Mouse (Mus musculus): Measurements from ENCODE around the gene Ins2. TPM values are rescaled to one million over a fixed set of nuclear protein-coding genes. Genes with fewer than 3 reads are reported as not detected.

Gene Ins2
- polyA plus RNA-seq, 1 experiment from 2014 or later, result not detected

DNA sequence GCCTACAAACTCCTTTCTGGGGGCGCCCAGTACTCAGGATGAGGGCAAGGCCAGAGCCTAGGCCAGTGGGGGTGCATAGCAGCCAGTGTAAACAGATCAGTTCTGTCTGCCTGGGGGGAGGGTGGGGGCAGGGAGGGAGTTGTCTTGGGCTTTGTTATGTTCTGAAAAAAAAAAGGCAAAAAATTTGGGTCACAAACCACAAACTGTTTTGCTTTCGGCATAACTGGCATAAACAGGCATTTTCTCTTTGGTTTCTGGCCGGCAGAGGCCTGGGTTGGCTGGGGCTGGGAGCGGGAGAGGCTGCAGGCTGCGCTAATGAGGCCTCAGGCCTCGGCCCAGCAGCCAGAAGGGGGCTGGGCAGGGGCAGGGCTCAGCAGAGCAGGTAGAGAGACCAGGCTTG lies 96.5 kb downstream of the Ins2 start:
- H3K4me3 ChIP-seq, result no peak overlapping the region
- H3K27ac ChIP-seq (replicated peaks), result no peak overlapping the region
- H3K4me1 ChIP-seq (replicated peaks), result no peaks in the 10 kb centered on the region
- ATAC-seq (ENCODE audit: low read depth), result no peak
- no peak overlapping the region for H3K4me2 ChIP-seq
- H3K9ac ChIP-seq, result no peak overlapping the region
- 26% methylated on average over 6 of the region's 6 CpGs for WGBS
- peaks cover 11% of the 10 kb centered on the region for H3K27me3 ChIP-seq
- no peaks in the 10 kb centered on the region for H3K9me3 ChIP-seq
- no peaks in the 10 kb centered on the region for H3K36me3 ChIP-seq

DNA sequence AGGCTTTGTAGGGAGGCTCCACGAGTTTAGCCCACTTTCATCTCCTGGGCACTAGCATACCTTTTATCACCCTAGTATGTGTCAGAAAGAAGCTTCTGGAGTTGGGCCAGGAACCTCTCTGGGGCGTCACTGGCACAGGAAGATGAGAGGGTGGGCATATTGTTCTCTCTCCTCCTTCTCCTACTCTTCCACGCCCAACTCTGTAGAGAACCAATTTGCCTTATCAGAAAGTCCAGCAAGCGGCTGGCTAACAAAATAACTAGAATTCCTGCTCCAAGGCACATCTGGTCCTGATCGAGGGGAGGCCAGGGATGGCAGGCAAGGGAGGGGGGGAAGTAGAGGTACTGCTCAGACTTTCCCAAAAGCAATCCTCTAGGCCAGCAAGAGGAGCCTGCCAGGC lies 98.1 kb downstream of the Ins2 start:
- Histone ChIP-seq H3K9me3 (no peaks in the 10 kb centered on the region), H3K27ac (replicated peaks) (no peak overlapping the region), H3K4me2 (no peak overlapping the region), H3K4me1 (replicated peaks) (no peaks in the 10 kb centered on the region), H3K9ac (no peak overlapping the region), H3K36me3 (no peaks in the 10 kb centered on the region), H3K4me3 (no peak overlapping the region), H3K27me3 (peaks cover 4% of the 10 kb centered on the region; the same call in 1 of the 2 replicates)
- no peak for ATAC-seq (ENCODE audit: low read depth)
- WGBS, result 59% methylated on average over 5 of the region's 5 CpGs

DNA sequence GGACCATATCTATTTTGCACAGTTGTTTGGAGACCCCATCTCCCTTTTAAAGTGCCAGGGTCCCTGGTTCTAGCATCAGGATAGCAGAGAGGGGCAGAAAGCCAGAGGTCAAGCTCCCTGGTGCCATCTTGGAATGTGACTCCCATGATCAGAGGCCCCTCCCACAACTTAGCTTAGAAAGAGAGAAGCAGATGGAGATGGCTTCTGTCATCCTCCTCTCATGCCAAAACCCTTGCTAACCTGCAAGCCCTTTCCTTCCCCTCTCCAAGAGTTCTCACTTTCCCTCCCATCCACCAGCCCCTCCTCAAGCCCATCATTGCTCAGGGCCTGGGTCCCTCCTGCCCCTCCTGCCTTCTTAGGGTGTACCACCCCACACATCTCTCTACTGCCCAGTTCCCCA lies 107.0 kb downstream of the Ins2 start:
- Histone ChIP-seq H3K9me3 (no peaks in the 10 kb centered on the region), H3K9ac (no peak overlapping the region), H3K4me3 (no peak overlapping the region), H3K36me3 (no peaks in the 10 kb centered on the region), H3K27ac (replicated peaks) (no peak overlapping the region), H3K4me2 (no peak overlapping the region), H3K4me1 (replicated peaks) (peaks cover 8% of the 10 kb centered on the region), H3K27me3 (no peaks in the 10 kb centered on the region)
- ATAC-seq (ENCODE audit: low read depth), result no peak

DNA sequence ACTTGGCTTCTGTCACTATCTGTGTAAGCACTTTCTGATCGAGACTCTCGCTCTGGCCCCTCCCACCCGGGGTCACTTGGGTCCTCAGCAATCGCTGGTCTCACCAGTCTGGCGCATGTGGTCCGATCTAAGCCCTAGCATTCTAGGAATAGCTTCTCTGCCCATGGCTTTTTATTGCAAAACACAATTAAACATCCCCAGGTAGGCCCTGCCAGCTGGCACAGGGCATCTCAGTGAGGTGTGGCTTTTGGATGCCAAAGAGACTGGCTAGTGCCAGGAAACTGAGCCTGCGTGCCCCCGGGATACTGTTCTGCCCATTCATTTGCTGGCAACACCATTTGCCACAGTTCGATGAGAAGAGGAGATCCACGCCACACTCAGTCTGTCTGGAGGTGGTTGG lies 112.5 kb downstream of the Ins2 start:
- no peak for ATAC-seq (ENCODE audit: low read depth)
- WGBS, result 79% methylated on average over 10 of the region's 10 CpGs

DNA sequence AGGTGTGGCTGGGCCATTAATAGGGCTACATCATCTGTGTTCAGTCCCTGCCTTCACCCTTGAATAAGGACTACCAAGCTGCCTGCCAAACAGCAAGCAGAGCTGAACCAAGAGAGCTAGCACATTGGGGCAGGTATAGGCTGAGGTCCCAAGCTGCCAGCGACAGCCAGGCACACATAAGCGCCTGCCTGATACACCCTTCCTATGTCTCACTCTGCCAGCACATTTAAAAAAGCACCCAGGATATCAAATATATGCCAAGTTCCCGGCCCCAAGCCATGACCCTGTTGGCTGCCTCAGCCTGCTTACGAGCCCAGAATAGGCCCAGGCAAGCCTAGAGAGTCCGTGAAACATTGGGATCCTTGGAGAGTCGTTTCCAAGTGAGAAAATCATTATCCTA lies 113.4 kb downstream of the Ins2 start:
- no peak for ATAC-seq (ENCODE audit: low read depth)
- H3K4me2 ChIP-seq, result no peak overlapping the region
- no peak overlapping the region for H3K4me3 ChIP-seq
- H3K27me3 ChIP-seq, result no peaks in the 10 kb centered on the region
- H3K36me3 ChIP-seq, result no peaks in the 10 kb centered on the region
- no peaks in the 10 kb centered on the region for H3K9me3 ChIP-seq
- no peak overlapping the region for H3K9ac ChIP-seq
- H3K4me1 ChIP-seq (replicated peaks), result no peaks in the 10 kb centered on the region
- H3K27ac ChIP-seq (replicated peaks), result no peak overlapping the region
- WGBS, result 85% methylated on average over 6 of the region's 6 CpGs

More for the DNA sequence above, 112.5 kb downstream of the Ins2 start:
- no peak overlapping the region for H3K9ac ChIP-seq
- no peaks in the 10 kb centered on the region for H3K36me3 ChIP-seq
- no peak overlapping the region for H3K27ac ChIP-seq (replicated peaks)
- H3K9me3 ChIP-seq, result no peaks in the 10 kb centered on the region
- H3K4me3 ChIP-seq, result no peak overlapping the region
- H3K4me1 ChIP-seq (replicated peaks), result no peaks in the 10 kb centered on the region
- H3K27me3 ChIP-seq, result no peaks in the 10 kb centered on the region
- H3K4me2 ChIP-seq, result no peak overlapping the region

MicroRNAs within 50 kb of the gene (microRNA counts, 519-probe panel; counts per million panel counts)
- not detected for microRNA mmu-miR-483

Small RNA genes within 50 kb of the gene (microRNA-seq; reads per million reads assigned to microRNA genes)
- 263 reads per million, percentile 67 among the genes with 10 or more reads in this experiment for gene Mir483

Other genes starting within 250 kb of the Ins2 start
- gene Tnnt3, start 244.5 kb downstream of the Ins2 start, polyA plus RNA-seq (2015; fragmentation: Nextera tagmentation; extraction: Ambion mirVana), result 2.4 and 8.4 TPM in 2 replicates
- gene Mrpl23, start 210.7 kb downstream of the Ins2 start, polyA plus RNA-seq (2015; fragmentation: Nextera tagmentation; extraction: Ambion mirVana), result 14.0 and 14.8 TPM in 2 replicates
- 203 and 254 TPM in 2 replicates for gene Igf2, start 76.6 kb downstream of the Ins2 start, polyA plus RNA-seq (2015; fragmentation: Nextera tagmentation; extraction: Ambion mirVana)
- not detected in 2 replicates for gene Gm49394, start 73.4 kb downstream of the Ins2 start, polyA plus RNA-seq (2015; fragmentation: Nextera tagmentation; extraction: Ambion mirVana)
- gene Th, start 187.7 kb upstream of the Ins2 start, polyA plus RNA-seq (2015; fragmentation: Nextera tagmentation; extraction: Ambion mirVana), result 69.6 and 98.6 TPM in 2 replicates
- gene Ascl2, start 225.9 kb upstream of the Ins2 start, polyA plus RNA-seq (2015; fragmentation: Nextera tagmentation; extraction: Ambion mirVana), result 0.55 and 0.98 TPM in 2 replicates